Mouse (Mus musculus): Measurements from ENCODE around the gene Nfx1. TPM values are rescaled to one million over a fixed set of nuclear protein-coding genes. Genes with fewer than 3 reads are reported as not detected.

The Nfx1 gene
- polyA plus RNA-seq, 1 experiment from 2014 or later = 90.2 TPM

DNA sequence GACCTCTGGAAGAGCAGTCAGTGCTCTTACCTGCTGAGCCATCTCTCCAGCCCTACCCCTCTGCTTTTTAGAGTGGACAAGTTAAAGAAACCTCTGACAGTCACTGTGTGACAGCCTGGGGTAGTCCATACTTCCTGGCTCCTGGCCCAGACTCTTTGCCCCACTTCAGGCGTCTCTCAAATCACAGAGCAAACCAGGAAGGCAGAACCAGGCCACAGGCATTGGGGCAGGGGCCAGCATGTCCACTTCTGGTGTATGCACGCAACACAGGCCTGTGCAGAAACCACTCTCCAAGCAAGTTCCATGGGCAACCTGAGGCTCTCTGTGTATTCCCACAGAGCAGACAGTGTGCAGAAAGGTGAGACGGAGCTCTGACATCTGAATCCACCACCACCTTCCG, 94.5 kb downstream of the Nfx1 start:
- no peak for ATAC-seq (ENCODE audit: insufficient number of reproducible peaks, low FRiP score, low TSS enrichment, low read depth)
- no peak overlapping the region for H3K4me2 ChIP-seq (replicated peaks)

DNA sequence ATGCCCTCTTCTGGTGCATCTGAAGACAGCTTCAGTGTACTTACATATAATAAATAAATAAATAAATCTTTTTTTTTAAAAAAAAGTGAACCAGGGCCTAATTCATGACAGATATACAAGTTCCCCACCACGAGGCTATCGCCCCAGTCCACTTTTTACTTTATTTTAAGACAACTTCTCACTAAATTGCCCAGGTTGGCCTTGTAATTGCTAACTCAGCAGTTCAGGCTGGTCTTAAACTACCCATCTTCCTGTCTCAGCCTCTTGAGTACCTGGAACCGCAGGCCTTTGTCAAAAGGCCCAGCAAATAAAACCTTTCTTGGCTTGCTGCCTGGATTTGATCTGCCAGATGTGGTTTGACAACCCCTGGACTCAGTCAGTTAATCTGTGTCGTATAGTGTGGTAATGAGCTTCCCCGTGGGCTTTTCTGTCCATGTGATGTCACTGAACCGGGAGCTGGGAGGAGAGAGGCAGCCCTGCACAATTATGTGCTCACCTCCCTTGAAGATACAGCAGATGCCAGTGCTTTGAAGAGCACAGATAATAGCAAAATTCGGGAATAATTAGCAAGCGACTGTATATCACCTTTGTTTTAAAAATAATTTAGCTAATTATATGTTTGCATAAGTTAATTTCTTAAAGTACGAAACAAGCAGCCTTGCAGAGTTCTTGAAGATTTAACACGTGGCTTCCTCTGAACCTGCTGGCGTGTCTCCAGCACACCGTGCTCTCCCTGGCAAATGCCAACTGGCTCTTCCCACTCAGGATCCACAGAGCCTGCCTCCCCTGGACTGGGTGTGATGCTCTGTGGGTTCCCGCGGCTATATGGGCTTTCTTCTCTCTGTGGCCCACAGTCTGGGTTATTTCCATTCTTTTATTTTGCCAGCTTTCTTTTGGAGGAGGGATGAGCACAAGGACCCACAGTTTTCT, 101.1 kb downstream of the Nfx1 start:
- Histone ChIP-seq H3K27me3 (no peaks in the 10 kb centered on the region), H3K4me2 (replicated peaks) (no peak overlapping the region), H3K36me3 (no peaks in the 10 kb centered on the region), H3K9me3 (replicated peaks) (no peaks in the 10 kb centered on the region), H3K4me3 (replicated peaks) (no peak overlapping the region), H3K27ac (replicated peaks) (no peak overlapping the region), H3K9ac (no peak overlapping the region), H3K4me1 (no peaks in the 10 kb centered on the region)
- 55% methylated on average over 14 of the region's 14 CpGs for WGBS
- ATAC-seq (ENCODE audit: insufficient number of reproducible peaks, low FRiP score, low TSS enrichment, low read depth) = no peak

More for the DNA sequence above, 94.5 kb downstream of the Nfx1 start:
- no peaks in the 10 kb centered on the region for H3K9me3 ChIP-seq (replicated peaks)
- H3K27ac ChIP-seq (replicated peaks) = peak overlapping the region; percentile 60; the same call in 1 of the 2 replicates
- whole genome bisulfite sequencing = 77% methylated on average over 4 of the region's 4 CpGs
- H3K36me3 ChIP-seq = no peaks in the 10 kb centered on the region
- H3K9ac ChIP-seq = no peak overlapping the region
- H3K4me3 ChIP-seq (replicated peaks) = no peak overlapping the region
- H3K4me1 ChIP-seq = peaks cover 9% of the 10 kb centered on the region; the same call in 1 of the 2 replicates
- no peaks in the 10 kb centered on the region for H3K27me3 ChIP-seq

DNA sequence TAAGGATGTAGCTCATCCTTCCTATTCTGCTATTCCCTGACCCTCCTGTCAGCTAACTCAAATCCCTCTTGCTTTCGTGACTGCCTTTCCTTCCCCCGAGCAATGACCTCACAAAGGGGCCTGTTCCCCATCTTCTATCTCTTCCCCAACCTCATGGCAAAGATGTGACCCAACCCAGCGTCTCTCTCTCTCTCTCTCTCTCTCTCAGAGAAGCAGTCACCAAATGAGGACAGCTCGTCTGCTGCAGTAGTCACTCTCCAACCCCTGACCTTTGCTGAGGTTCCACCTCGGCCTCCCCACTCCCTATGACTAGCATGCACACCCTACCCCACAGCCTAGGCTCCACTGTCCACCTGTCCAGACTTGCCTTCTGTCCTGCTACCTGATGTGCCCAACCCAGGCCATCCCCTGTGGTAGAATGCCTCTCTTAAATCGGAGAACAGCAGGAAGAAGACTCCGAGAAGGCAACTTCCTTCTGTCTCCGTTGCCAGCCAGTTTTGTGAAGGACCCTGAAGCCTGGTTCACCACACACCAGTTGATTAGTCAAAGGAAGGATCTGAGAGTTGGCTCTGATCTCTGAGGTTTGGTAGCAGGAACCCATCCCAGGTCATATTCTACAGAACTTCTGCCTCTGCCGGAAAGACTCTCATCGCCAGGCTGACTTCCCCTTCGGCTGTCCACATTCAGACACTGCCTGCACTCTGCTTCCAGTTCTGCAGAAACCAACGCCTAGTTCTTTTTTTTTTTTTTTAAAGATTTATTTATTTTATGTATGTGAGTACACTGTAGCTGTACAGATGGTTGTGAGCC, 102.5 kb downstream of the Nfx1 start:
- WGBS = 71% methylated on average over 12 of the region's 12 CpGs
- Histone ChIP-seq H3K27ac (replicated peaks) (no peak overlapping the region), H3K4me2 (replicated peaks) (no peak overlapping the region), H3K4me3 (replicated peaks) (no peak overlapping the region), H3K9ac (no peak overlapping the region), H3K4me1 (no peaks in the 10 kb centered on the region), H3K9me3 (replicated peaks) (no peaks in the 10 kb centered on the region), H3K36me3 (no peaks in the 10 kb centered on the region), H3K27me3 (no peaks in the 10 kb centered on the region)
- no peak for ATAC-seq (ENCODE audit: insufficient number of reproducible peaks, low FRiP score, low TSS enrichment, low read depth)

DNA sequence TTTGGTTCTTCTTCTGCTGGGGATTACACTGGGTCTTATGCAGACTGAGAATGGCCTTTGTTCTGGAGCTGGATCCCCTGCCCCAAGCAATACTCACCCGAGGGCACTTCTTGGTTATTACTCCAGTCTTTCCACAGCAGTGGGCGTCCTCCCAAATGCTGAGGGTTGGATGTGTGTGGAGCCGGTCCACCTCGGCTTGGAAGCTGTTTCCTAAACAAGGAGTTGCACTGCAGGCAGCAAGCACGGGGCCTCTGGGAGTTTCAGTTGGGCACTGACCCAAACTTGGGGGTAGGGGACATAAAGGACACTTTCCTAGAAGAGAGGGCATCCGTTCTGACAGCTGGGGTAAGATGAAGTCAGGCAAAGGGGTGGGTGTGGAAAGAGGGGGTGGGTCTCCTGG, 103.8 kb downstream of the Nfx1 start:
- no peaks in the 10 kb centered on the region for H3K27me3 ChIP-seq
- WGBS = 63% methylated on average over 6 of the region's 6 CpGs
- no peaks in the 10 kb centered on the region for H3K9me3 ChIP-seq (replicated peaks)
- ATAC-seq (ENCODE audit: insufficient number of reproducible peaks, low FRiP score, low TSS enrichment, low read depth) = no peak
- no peak overlapping the region for H3K4me3 ChIP-seq (replicated peaks)
- H3K4me1 ChIP-seq = no peaks in the 10 kb centered on the region
- no peaks in the 10 kb centered on the region for H3K36me3 ChIP-seq
- H3K27ac ChIP-seq (replicated peaks) = no peak overlapping the region
- H3K4me2 ChIP-seq (replicated peaks) = no peak overlapping the region
- no peak overlapping the region for H3K9ac ChIP-seq

Small RNAs within 50 kb of the gene (microRNA-seq; reads per million reads assigned to microRNA genes)
- 2.6 reads per million, percentile 9 among the genes with 10 or more reads in this experiment for gene Mir3094 (ENCODE audit: borderline number of aligned reads)

Other genes starting within 250 kb of the Nfx1 start
- gene Dnaja1, start 248.8 kb upstream of the Nfx1 start, polyA plus RNA-seq (2015; fragmentation: Nextera tagmentation; extraction: Ambion mirVana) = 365 and 394 TPM in 2 replicates
- gene Smu1, start 213.0 kb upstream of the Nfx1 start, polyA plus RNA-seq (2015; fragmentation: Nextera tagmentation; extraction: Ambion mirVana) = 127 and 135 TPM in 2 replicates
- 59.7 and 61.3 TPM in 2 replicates for gene B4galt1, start 116.9 kb upstream of the Nfx1 start, polyA plus RNA-seq (2015; fragmentation: Nextera tagmentation; extraction: Ambion mirVana)
- gene Spink4, start 50.9 kb upstream of the Nfx1 start, polyA plus RNA-seq (2015; fragmentation: Nextera tagmentation; extraction: Ambion mirVana) = not detected in 2 replicates
- 206 and 217 TPM in 2 replicates for gene Bag1, start 22.6 kb upstream of the Nfx1 start, polyA plus RNA-seq (2015; fragmentation: Nextera tagmentation; extraction: Ambion mirVana)
- 112 TPM in 2 replicates for gene Chmp5, start 22.5 kb upstream of the Nfx1 start, polyA plus RNA-seq (2015; fragmentation: Nextera tagmentation; extraction: Ambion mirVana)
- 0.27 and 0.30 TPM in 2 replicates for gene Aqp7, start 77.2 kb downstream of the Nfx1 start, polyA plus RNA-seq (2015; fragmentation: Nextera tagmentation; extraction: Ambion mirVana)
- gene Aqp3, start 127.3 kb downstream of the Nfx1 start, polyA plus RNA-seq (2015; fragmentation: Nextera tagmentation; extraction: Ambion mirVana) = 88.7 and 94.8 TPM in 2 replicates
- 25.0 and 28.1 TPM in 2 replicates for gene Nol6, start 153.5 kb downstream of the Nfx1 start, polyA plus RNA-seq (2015; fragmentation: Nextera tagmentation; extraction: Ambion mirVana)
- gene Ube2r2, start 164.8 kb downstream of the Nfx1 start, polyA plus RNA-seq (2015; fragmentation: Nextera tagmentation; extraction: Ambion mirVana) = 80.4 and 84.7 TPM in 2 replicates

All from embryonic facial prominence, embryonic 15.5 days (tissue).